ENCODE assay signal across 8 mouse cellular contexts in the genomic region with DNA sequence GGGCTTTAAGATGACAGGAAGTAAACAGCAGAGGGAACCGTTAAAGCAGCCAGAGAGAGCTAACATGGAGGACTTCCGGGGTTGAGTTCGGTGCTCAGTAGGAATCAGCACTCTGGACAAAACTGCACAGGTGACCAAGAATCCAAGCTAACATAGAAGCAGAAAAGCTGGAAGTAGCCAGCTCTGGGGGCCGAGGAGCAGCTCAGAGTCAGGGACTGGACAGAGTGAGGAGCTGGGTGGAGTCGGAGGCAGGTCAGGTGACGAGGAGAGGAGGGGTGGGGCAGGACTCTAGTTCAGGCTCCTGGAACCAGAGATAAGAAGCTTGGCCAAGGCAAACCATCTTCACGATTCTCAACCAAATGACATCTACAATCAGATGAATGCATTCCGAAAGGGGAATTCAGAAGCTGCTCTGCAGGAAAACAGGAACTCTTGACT. TPM values are rescaled to one million over a fixed set of nuclear protein-coding genes. Genes with fewer than 3 reads are reported as not detected.
DNase-seq lines count a peak whose midpoint lies in the region; ATAC-seq and TF ChIP-seq lines count a peak whose summit lies in the region.

No protein-coding gene starts in this region.

- 0 out of 2 replicates have a peak, but pooled peaks cover 6% of the 10 kb centered on the region for H3K27me3 ChIP-seq in hindbrain, embryonic 12.5 days
- H3K27me3 ChIP-seq in hindbrain, embryonic 11.5 days (ENCODE audit: control insufficient read depth, insufficient read depth, low read length), result no peaks in the 10 kb centered on the region
- no peaks in the 10 kb centered on the region for H3K27me3 ChIP-seq in lung, postnatal 0 days (replicated peaks; ENCODE audit: insufficient read depth, low read length)
- H3K27me3 ChIP-seq in stomach, embryonic 16.5 days (ENCODE audit: control insufficient read depth, insufficient read depth, low read length), result no peaks in the 10 kb centered on the region
- H3K27me3 ChIP-seq in midbrain, embryonic 14.5 days (ENCODE audit: control insufficient read depth, insufficient read depth, low read length), result no peaks in the 10 kb centered on the region

- TF ChIP-seq CTCF in lung, postnatal 0 days (IDR thresholded peaks at IDR 0.05), result no peak

- H3K4me3 ChIP-seq in hindbrain, embryonic 12.5 days, result no peak overlapping the region
- H3K4me3 ChIP-seq in hindbrain, embryonic 11.5 days (ENCODE audit: low read depth, low read length), result no peak overlapping the region
- peak overlapping the region; percentile 4; the same call in 1 of the 2 replicates for H3K4me3 ChIP-seq in lung, postnatal 0 days (ENCODE audit: low read depth, low read length)
- H3K4me3 ChIP-seq in stomach, embryonic 16.5 days (replicated peaks; ENCODE audit: low read length), result peak overlapping the region; percentile 31
- H3K4me3 ChIP-seq in midbrain, embryonic 14.5 days (replicated peaks; ENCODE audit: low read depth, low read length), result no peak overlapping the region

- H3K4me2 ChIP-seq in hindbrain, embryonic 12.5 days (replicated peaks), result peak overlapping the region; percentile 30
- no peak overlapping the region for H3K4me2 ChIP-seq in hindbrain, embryonic 11.5 days (replicated peaks; ENCODE audit: low read depth, low read length)
- H3K4me2 ChIP-seq in lung, postnatal 0 days (replicated peaks; ENCODE audit: low read depth, low read length), result peak overlapping the region; percentile 40
- H3K4me2 ChIP-seq in stomach, embryonic 16.5 days (ENCODE audit: low read depth, low read length), result peak overlapping the region; percentile 50
- no peak overlapping the region for H3K4me2 ChIP-seq in midbrain, embryonic 14.5 days (ENCODE audit: low read length)

- DNase-seq in hindbrain, embryonic 11.5 days (ENCODE audit: low spot score), result no peak
- peak; percentile 25 to 48 for DNase-seq in adrenal gland, postnatal 36 days
- peak; percentile 23 for DNase-seq in induced T-regulatory cell, adult 2 months (ENCODE audit: low read depth)
- DNase-seq in lung, postnatal 0 days (ENCODE audit: low spot score), result peak; percentile 79
- DNase-seq in layer of hippocampus, adult 9-11 months, result no peak
- no peak for DNase-seq in midbrain, embryonic 14.5 days

- no peaks in the 10 kb centered on the region for H3K4me1 ChIP-seq in hindbrain, embryonic 12.5 days
- no peaks in the 10 kb centered on the region for H3K4me1 ChIP-seq in hindbrain, embryonic 11.5 days (replicated peaks; ENCODE audit: control insufficient read depth, insufficient read depth, low read length)
- H3K4me1 ChIP-seq in lung, postnatal 0 days (ENCODE audit: insufficient read depth, low read depth, low read length), result peaks cover 9% of the 10 kb centered on the region; the same call in 1 of the 2 replicates
- H3K4me1 ChIP-seq in stomach, embryonic 16.5 days (ENCODE audit: control insufficient read depth, insufficient read depth, low read length), result peaks cover 9% of the 10 kb centered on the region; the same call in 1 of the 2 replicates
- H3K4me1 ChIP-seq in midbrain, embryonic 14.5 days (ENCODE audit: control insufficient read depth, insufficient read depth, low read length), result no peaks in the 10 kb centered on the region

- no peak for ATAC-seq in hindbrain, embryonic 12.5 days (ENCODE audit: low FRiP score)
- no peak for ATAC-seq in hindbrain, embryonic 11.5 days (ENCODE audit: low FRiP score)
- ATAC-seq in lung, postnatal 0 days, result peak; percentile 91
- ATAC-seq in stomach, embryonic 16.5 days (ENCODE audit: insufficient read depth, low FRiP score), result peak; percentile 76
- ATAC-seq in midbrain, embryonic 14.5 days (ENCODE audit: low FRiP score, low TSS enrichment), result no peak

- TF ChIP-seq EP300 in lung, postnatal 0 days (IDR thresholded peaks at IDR 0.05), result no peak

- 39% methylated on average over 8 of the region's 8 CpGs for WGBS in hindbrain, embryonic 12.5 days
- WGBS in hindbrain, embryonic 11.5 days, result 29% methylated on average over 8 of the region's 8 CpGs
- 8% methylated on average over 8 of the region's 8 CpGs for WGBS in lung, postnatal 0 days
- 12% methylated on average over 8 of the region's 8 CpGs for WGBS in stomach, embryonic 16.5 days
- 40% methylated on average over 8 of the region's 8 CpGs for WGBS in midbrain, embryonic 14.5 days

- H3K27ac ChIP-seq in hindbrain, embryonic 12.5 days, result no peak overlapping the region
- no peak overlapping the region for H3K27ac ChIP-seq in hindbrain, embryonic 11.5 days (ENCODE audit: low read depth, low read length)
- H3K27ac ChIP-seq in lung, postnatal 0 days (ENCODE audit: low read length), result no peak overlapping the region
- peak overlapping the region; percentile 68; the same call in 1 of the 2 replicates for H3K27ac ChIP-seq in stomach, embryonic 16.5 days (ENCODE audit: low read length)
- H3K27ac ChIP-seq in midbrain, embryonic 14.5 days (replicated peaks; ENCODE audit: low read depth, low read length), result no peak overlapping the region

- no peaks in the 10 kb centered on the region for H3K9me3 ChIP-seq in hindbrain, embryonic 12.5 days (replicated peaks)
- no peaks in the 10 kb centered on the region for H3K9me3 ChIP-seq in hindbrain, embryonic 11.5 days (ENCODE audit: control insufficient read depth, low read length)
- no peaks in the 10 kb centered on the region for H3K9me3 ChIP-seq in lung, postnatal 0 days (ENCODE audit: low read length)
- H3K9me3 ChIP-seq in stomach, embryonic 16.5 days (replicated peaks; ENCODE audit: control insufficient read depth, low read length), result no peaks in the 10 kb centered on the region
- no peaks in the 10 kb centered on the region for H3K9me3 ChIP-seq in midbrain, embryonic 14.5 days (ENCODE audit: control insufficient read depth, low read length)

- H3K9ac ChIP-seq in hindbrain, embryonic 12.5 days, result no peak overlapping the region
- no peak overlapping the region for H3K9ac ChIP-seq in hindbrain, embryonic 11.5 days (ENCODE audit: low read depth, low read length)
- H3K9ac ChIP-seq in lung, postnatal 0 days (replicated peaks; ENCODE audit: low read depth), result no peak overlapping the region
- H3K9ac ChIP-seq in stomach, embryonic 16.5 days (ENCODE audit: low read length), result peak overlapping the region; percentile 21; the same call in 1 of the 2 replicates
- H3K9ac ChIP-seq in midbrain, embryonic 14.5 days (replicated peaks; ENCODE audit: low read length), result no peak overlapping the region

- no peaks in the 10 kb centered on the region for H3K36me3 ChIP-seq in hindbrain, embryonic 12.5 days
- H3K36me3 ChIP-seq in hindbrain, embryonic 11.5 days (ENCODE audit: control insufficient read depth, insufficient read depth, low read length), result no peaks in the 10 kb centered on the region
- H3K36me3 ChIP-seq in lung, postnatal 0 days (ENCODE audit: insufficient read depth, low read length), result no peaks in the 10 kb centered on the region
- no peaks in the 10 kb centered on the region for H3K36me3 ChIP-seq in stomach, embryonic 16.5 days (ENCODE audit: control insufficient read depth, insufficient read depth, low read length)
- H3K36me3 ChIP-seq in midbrain, embryonic 14.5 days (ENCODE audit: control insufficient read depth, insufficient read depth, low read length), result no peaks in the 10 kb centered on the region

RNA-seq across cellular contexts. Expression of a gene that starts 11.2 kb away (rescaled TPM):
- polyA plus RNA-seq in hindbrain, embryonic 12.5 days (2016; fragmentation: Nextera tagmentation; extraction: Ambion mirVana), result 0.75 and 0.91 TPM in 2 replicates
- 0.13 and 0.15 TPM in 2 replicates for polyA plus RNA-seq in hindbrain, embryonic 11.5 days (2014; fragmentation: Nextera tagmentation; extraction: Ambion mirVana)
- not detected for total RNA-seq in adrenal gland, postnatal 36 days (2021)
- 9.9 and 11.7 TPM in 2 replicates for polyA plus RNA-seq in lung, postnatal 0 days (2015; fragmentation: Nextera tagmentation; extraction: Ambion mirVana)
- 1.7 and 2.0 TPM in 2 replicates for polyA plus RNA-seq in stomach, embryonic 16.5 days (2015; fragmentation: Nextera tagmentation; extraction: Ambion mirVana)
- polyA plus RNA-seq in midbrain, embryonic 14.5 days (2014; fragmentation: Nextera tagmentation; extraction: Ambion mirVana), result 7.2 and 11.4 TPM in 2 replicates

RNA-seq across cellular contexts. Expression of a gene that starts 27.7 kb away (rescaled TPM):
- polyA plus RNA-seq in hindbrain, embryonic 12.5 days (2016; fragmentation: Nextera tagmentation; extraction: Ambion mirVana), result 50.7 and 57.6 TPM in 2 replicates
- polyA plus RNA-seq in hindbrain, embryonic 11.5 days (2014; fragmentation: Nextera tagmentation; extraction: Ambion mirVana), result 58.5 and 66.2 TPM in 2 replicates
- 10 to 100 TPM; 27.3 to 29.6 TPM for total RNA-seq in adrenal gland, postnatal 36 days (2021)
- 31.2 and 31.6 TPM in 2 replicates for polyA plus RNA-seq in lung, postnatal 0 days (2015; fragmentation: Nextera tagmentation; extraction: Ambion mirVana)
- polyA plus RNA-seq in stomach, embryonic 16.5 days (2015; fragmentation: Nextera tagmentation; extraction: Ambion mirVana), result 45.5 and 47.7 TPM in 2 replicates
- 47.3 and 49.0 TPM in 2 replicates for polyA plus RNA-seq in midbrain, embryonic 14.5 days (2014; fragmentation: Nextera tagmentation; extraction: Ambion mirVana)

Comparison
In these comparisons a context has a peak if more than half of its experiments do, and no peak if none do; other contexts are left out.
1. H3K4me2 ChIP-seq: peak in hindbrain, embryonic 12.5 days (single experiment), lung, postnatal 0 days (single experiment) and stomach, embryonic 16.5 days (single experiment); none in hindbrain, embryonic 11.5 days (single experiment) and midbrain, embryonic 14.5 days (single experiment).
2. ATAC-seq: peak in lung, postnatal 0 days (single experiment) and stomach, embryonic 16.5 days (single experiment); none in hindbrain, embryonic 12.5 days (single experiment), hindbrain, embryonic 11.5 days (single experiment) and midbrain, embryonic 14.5 days (single experiment).
3. H3K4me3 ChIP-seq: peak in lung, postnatal 0 days (single experiment) and stomach, embryonic 16.5 days (single experiment); none in hindbrain, embryonic 12.5 days (single experiment), hindbrain, embryonic 11.5 days (single experiment) and midbrain, embryonic 14.5 days (single experiment).
4. DNase-seq: peak in adrenal gland, postnatal 36 days (2 of 2), induced T-regulatory cell, adult 2 months (single experiment) and lung, postnatal 0 days (single experiment); none in hindbrain, embryonic 11.5 days (single experiment), layer of hippocampus, adult 9-11 months (single experiment) and midbrain, embryonic 14.5 days (single experiment).